Mouse (Mus musculus): Measurements from ENCODE around the gene Grb2. TPM values are rescaled to one million over a fixed set of nuclear protein-coding genes. Genes with fewer than 3 reads are reported as not detected.
A peak's percentile ranks its signal among the peaks of the same experiment; 100 is the strongest.

The Grb2 gene
- polyA plus RNA-seq, 1 experiment from 2014 or later: 108 TPM

DNA sequence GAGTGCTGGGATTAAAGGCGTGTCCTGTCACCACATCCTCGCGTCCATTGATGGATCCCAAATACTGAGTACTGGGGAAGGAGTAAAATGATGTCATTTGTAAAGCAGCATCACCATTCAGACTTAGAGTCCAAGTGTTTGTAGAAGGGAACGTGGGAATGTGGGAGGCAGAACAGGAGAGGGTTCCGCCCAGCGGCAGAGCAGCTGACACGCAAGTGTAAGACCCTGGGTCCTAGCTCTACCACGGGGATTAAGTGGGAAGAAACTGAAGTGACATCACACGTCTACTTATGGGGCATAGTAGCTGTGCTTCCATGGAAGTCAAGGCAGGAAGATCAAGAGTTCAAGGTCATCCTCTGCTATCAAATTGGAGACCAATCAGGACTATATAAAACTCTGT lies 2.7 kb upstream of the Grb2 start:
- H3K4me3 ChIP-seq: no peak overlapping the region
- no peaks in the 10 kb centered on the region for H3K27me3 ChIP-seq
- no peak overlapping the region for H3K9ac ChIP-seq
- no peaks in the 10 kb centered on the region for H3K36me3 ChIP-seq
- no peak overlapping the region for H3K4me2 ChIP-seq
- WGBS: 85% methylated on average over 9 of the region's 9 CpGs
- no peaks in the 10 kb centered on the region for H3K9me3 ChIP-seq
- H3K27ac ChIP-seq: no peak overlapping the region
- peaks cover 13% of the 10 kb centered on the region for H3K4me1 ChIP-seq
- no peak for ATAC-seq (ENCODE audit: insufficient number of reproducible peaks, insufficient read depth, low FRiP score, low TSS enrichment, low read depth)

DNA sequence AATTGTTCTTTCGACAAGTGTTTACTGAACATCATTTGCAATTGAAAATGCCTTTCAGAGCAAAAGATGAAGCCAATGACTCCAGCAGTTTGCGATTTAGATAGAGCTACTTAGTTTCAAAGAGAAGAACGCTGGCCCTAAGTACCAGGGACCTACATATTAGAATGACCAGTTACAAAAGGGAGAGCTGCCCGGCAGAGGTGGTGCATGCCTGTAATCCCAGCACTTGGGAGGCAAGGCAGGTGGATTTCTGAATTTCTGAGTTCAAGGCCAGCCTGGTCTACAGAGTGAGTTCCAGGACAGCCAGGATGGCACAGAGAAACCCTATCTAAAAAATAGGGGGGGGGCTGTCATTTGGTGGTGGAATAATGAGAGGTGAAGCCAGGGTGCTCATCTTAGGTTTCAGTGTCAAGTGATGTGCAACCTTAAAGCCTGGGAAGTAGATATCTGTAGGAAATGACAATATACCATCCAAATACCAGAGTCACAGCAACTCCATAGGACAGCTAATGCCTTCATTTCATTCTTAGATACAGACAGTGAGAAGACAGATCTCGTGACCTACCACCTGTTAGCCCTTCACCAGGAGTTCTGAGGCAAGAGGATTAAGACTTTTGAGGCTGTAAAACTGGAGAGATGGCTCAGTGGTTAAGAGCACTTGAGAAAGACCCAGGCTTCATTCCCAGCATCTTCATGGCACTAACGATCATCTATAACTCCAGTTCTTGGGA lies 1.6 kb upstream of the Grb2 start:
- no peak overlapping the region for H3K27ac ChIP-seq
- H3K4me1 ChIP-seq: peaks cover 19% of the 10 kb centered on the region
- no peak overlapping the region for H3K9ac ChIP-seq
- no peaks in the 10 kb centered on the region for H3K9me3 ChIP-seq
- H3K4me2 ChIP-seq: peak overlapping the region; percentile 87; the same call in 1 of the 2 replicates
- no peaks in the 10 kb centered on the region for H3K27me3 ChIP-seq
- no peak for ATAC-seq (ENCODE audit: insufficient number of reproducible peaks, insufficient read depth, low FRiP score, low TSS enrichment, low read depth)
- H3K36me3 ChIP-seq: no peaks in the 10 kb centered on the region
- peak overlapping the region; percentile 98; the same call in 1 of the 2 replicates for H3K4me3 ChIP-seq
- WGBS: 53% methylated on average over 6 of the region's 6 CpGs

DNA sequence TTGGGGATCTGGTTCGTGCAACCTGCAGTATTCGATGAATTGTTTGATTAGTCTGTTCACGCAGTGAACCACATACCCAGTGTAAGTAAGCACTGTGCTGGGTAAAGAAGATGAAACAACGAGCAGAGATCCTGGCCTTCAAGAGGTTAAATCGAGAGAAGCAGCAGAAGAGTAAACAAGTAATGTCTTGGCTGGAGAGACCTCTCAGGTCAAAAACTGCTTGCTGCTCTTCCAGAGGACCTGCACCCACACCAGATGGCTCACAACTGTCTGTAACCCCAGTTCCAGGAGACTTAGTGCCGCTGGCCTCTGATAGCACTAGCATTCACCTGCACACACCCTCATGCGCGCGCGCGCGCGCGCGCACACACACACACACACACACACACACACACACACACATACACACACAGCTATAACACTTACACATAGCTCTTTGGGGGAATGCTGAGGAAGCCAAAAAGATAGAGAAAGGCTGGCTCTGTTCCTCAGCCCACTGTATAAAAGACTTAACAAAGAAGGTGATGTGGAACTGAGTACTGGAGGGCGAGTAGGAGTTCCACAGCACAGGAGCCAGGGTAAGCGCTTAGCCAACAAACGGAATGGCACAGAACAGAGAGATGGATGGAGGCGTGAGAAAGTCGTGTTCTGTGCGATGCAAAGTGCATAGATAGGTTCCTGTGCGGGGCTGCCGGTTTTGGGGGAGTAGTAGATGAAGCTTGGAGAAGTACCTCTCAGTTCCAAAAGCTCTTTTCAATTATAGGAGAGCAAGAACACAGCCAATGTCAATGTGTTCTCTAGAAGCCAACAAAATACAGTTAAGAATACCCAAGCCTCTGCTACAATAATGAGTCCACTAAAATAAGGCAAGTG lies 795 bp upstream of the Grb2 start:
- H3K4me3 ChIP-seq: peak overlapping the region; percentile 98
- no peaks in the 10 kb centered on the region for H3K9me3 ChIP-seq
- ATAC-seq (ENCODE audit: insufficient number of reproducible peaks, insufficient read depth, low FRiP score, low TSS enrichment, low read depth): 0 out of 2 replicates have a peak, but pooled peaks have one; percentile 52
- peak overlapping the region; percentile 99 for H3K9ac ChIP-seq
- no peaks in the 10 kb centered on the region for H3K36me3 ChIP-seq
- H3K27ac ChIP-seq: peak overlapping the region; percentile 78
- no peaks in the 10 kb centered on the region for H3K27me3 ChIP-seq
- peak overlapping the region; percentile 87 for H3K4me2 ChIP-seq
- peaks cover 19% of the 10 kb centered on the region for H3K4me1 ChIP-seq
- 2% methylated on average over 14 of the region's 23 CpGs for WGBS

DNA sequence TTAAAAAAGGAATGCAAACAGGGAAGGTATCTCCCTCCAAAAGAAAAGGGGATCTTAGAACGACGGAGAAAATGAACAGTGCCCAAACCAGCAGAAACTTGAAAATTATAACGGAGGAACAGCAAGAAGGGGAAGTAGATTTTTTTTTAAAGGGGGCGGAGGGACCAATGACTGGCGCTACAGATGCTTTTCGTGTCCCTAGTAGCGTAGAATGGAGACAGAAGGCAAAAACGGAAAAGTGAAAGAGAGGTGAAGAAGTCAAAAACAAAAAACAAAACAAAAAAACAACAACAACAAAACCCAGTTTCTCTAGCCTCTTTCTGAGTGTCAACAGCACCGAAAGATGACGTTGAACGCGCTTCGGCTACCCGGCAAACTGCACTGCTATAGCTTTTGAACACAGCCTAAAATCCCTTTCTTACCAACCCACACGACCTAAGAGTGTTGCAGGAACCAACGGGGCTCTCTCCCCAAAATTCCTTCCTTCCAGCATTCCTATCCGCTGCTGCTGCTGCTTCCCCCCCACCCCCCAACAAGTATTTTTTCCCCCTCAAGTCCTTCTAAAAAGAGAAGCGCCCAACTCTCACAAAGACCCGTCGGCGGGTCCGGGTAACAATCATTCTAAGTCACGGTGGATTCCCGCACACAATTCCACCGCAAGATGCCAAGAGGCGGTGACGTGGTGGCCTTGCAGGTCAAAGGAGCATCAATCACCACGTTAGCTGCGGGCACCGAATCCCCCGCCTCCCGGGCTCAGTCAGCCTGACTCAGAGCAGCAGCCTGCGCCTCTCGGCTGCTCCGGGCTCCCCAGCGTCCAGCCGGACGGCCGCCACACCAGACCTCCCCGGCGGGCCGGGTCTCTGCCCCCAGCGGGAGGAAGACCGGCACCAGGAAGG lies 836 bp downstream of the Grb2 start:
- Histone ChIP-seq H3K4me1 (peaks cover 19% of the 10 kb centered on the region), H3K27ac (peak overlapping the region; percentile 91), H3K4me3 (peak overlapping the region; percentile 98), H3K36me3 (no peaks in the 10 kb centered on the region), H3K4me2 (peak overlapping the region; percentile 87), H3K27me3 (no peaks in the 10 kb centered on the region), H3K9ac (peak overlapping the region; percentile 99), H3K9me3 (no peaks in the 10 kb centered on the region)
- no peak for ATAC-seq (ENCODE audit: insufficient number of reproducible peaks, insufficient read depth, low FRiP score, low TSS enrichment, low read depth)
- under 1% methylated on average over 41 of the region's 44 CpGs for WGBS

DNA sequence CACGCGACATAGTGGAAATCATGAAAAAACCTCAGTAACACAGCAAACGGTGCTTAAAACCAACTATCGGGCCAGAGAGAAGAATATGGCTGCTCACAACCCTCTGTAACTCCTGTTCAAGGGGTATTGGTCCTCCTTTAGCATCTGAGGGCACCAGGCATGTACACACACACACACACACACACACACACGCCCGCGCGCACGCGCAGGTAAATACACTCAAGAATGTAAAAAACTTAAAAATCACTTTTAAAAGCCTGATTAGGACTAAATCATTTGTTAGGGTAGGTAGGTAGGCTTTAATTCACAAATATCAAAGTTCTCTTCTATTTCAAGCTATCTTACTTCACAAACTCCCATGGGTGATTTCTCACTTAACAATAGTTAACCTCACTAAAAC lies 1.8 kb downstream of the Grb2 start:
- peaks cover 19% of the 10 kb centered on the region for H3K4me1 ChIP-seq
- no peak for ATAC-seq (ENCODE audit: insufficient number of reproducible peaks, insufficient read depth, low FRiP score, low TSS enrichment, low read depth)
- H3K27me3 ChIP-seq: no peaks in the 10 kb centered on the region
- WGBS: 92% methylated on average over 10 of the region's 10 CpGs
- H3K27ac ChIP-seq: no peak overlapping the region
- peak overlapping the region; percentile 99 for H3K9ac ChIP-seq
- H3K9me3 ChIP-seq: no peaks in the 10 kb centered on the region
- no peaks in the 10 kb centered on the region for H3K36me3 ChIP-seq
- peak overlapping the region; percentile 87 for H3K4me2 ChIP-seq
- peak overlapping the region; percentile 98 for H3K4me3 ChIP-seq

DNA sequence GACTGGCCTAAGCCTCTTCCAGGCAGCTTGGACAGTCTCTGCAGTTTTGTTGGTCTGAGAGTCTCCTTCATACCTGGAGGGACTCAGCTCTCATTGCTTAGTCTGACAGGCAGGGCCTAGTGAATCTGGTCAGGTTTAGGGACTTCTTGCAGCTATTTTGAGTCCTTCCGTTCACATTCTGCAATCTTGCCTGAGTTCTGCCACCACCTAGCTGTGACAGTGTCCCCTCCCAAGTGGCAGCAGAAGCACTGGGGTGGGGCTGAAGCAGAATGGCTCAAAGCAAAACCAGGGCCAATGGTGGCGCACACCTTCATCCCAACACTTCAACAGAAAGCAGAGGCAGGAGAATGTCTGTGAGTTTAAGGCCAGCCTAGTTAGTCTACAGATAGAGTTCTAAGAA lies 2.8 kb downstream of the Grb2 start:
- no peak overlapping the region for H3K27ac ChIP-seq
- peaks cover 19% of the 10 kb centered on the region for H3K4me1 ChIP-seq
- no peaks in the 10 kb centered on the region for H3K27me3 ChIP-seq
- H3K4me2 ChIP-seq: no peak overlapping the region
- H3K36me3 ChIP-seq: no peaks in the 10 kb centered on the region
- WGBS: 88% methylated on average over 2 of the region's 2 CpGs
- no peak overlapping the region for H3K4me3 ChIP-seq
- no peak overlapping the region for H3K9ac ChIP-seq
- H3K9me3 ChIP-seq: no peaks in the 10 kb centered on the region
- ATAC-seq (ENCODE audit: insufficient number of reproducible peaks, insufficient read depth, low FRiP score, low TSS enrichment, low read depth): no peak

DNA sequence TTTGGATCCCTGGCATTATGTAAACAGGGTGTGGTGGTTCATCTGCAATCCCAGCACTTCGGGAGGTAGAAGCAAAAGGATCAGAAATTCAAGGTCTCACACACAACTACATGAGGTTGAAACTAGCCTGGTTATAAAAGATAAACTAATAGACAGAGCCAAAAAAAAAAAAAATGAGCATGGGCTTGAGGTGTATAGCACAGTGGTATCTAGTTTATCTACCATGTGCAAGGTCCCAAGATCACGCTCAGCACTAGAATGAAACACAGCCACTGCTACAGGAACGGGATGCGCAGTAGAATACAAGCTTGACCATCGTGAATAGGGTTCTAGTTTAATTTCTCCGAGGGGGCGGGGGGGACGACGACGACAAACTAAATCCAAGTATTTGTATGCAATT lies 3.7 kb downstream of the Grb2 start:
- 93% methylated on average over 10 of the region's 10 CpGs for WGBS

DNA sequence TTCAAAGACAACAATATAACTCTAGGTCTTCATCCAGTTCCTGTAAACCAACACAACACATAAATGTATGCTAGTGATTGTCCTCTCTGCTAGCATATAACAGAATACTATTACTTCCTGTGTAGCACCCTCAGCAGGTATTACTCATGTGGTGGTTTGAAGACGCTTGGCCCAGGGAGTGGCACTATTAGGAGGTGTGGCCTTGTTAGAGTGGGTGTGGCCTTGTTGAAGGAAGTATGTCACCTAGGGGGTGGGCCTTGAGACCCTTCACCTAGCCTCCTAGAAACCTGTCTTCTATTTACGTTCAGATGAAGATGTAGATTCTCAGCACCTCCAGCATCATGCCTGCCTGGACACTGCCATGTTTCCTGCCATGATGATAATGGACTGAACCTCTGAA lies 4.9 kb downstream of the Grb2 start:
- no peak for ATAC-seq (ENCODE audit: insufficient number of reproducible peaks, insufficient read depth, low FRiP score, low TSS enrichment, low read depth)
- H3K4me3 ChIP-seq: no peak overlapping the region
- H3K27ac ChIP-seq: no peak overlapping the region
- H3K4me2 ChIP-seq: no peak overlapping the region
- no peaks in the 10 kb centered on the region for H3K27me3 ChIP-seq
- H3K4me1 ChIP-seq: peaks cover 34% of the 10 kb centered on the region
- H3K36me3 ChIP-seq: peaks cover under 1% of the 10 kb centered on the region; the same call in 1 of the 2 replicates
- H3K9me3 ChIP-seq: no peaks in the 10 kb centered on the region
- H3K9ac ChIP-seq: no peak overlapping the region
- WGBS: 82% methylated on average over 2 of the region's 2 CpGs

More for the DNA sequence above, 3.7 kb downstream of the Grb2 start:
- H3K9ac ChIP-seq: no peak overlapping the region
- H3K4me2 ChIP-seq: no peak overlapping the region
- ATAC-seq (ENCODE audit: insufficient number of reproducible peaks, insufficient read depth, low FRiP score, low TSS enrichment, low read depth): no peak
- H3K4me3 ChIP-seq: no peak overlapping the region
- H3K36me3 ChIP-seq: no peaks in the 10 kb centered on the region
- no peak overlapping the region for H3K27ac ChIP-seq
- no peaks in the 10 kb centered on the region for H3K27me3 ChIP-seq
- no peaks in the 10 kb centered on the region for H3K9me3 ChIP-seq
- peaks cover 27% of the 10 kb centered on the region for H3K4me1 ChIP-seq

DNA sequence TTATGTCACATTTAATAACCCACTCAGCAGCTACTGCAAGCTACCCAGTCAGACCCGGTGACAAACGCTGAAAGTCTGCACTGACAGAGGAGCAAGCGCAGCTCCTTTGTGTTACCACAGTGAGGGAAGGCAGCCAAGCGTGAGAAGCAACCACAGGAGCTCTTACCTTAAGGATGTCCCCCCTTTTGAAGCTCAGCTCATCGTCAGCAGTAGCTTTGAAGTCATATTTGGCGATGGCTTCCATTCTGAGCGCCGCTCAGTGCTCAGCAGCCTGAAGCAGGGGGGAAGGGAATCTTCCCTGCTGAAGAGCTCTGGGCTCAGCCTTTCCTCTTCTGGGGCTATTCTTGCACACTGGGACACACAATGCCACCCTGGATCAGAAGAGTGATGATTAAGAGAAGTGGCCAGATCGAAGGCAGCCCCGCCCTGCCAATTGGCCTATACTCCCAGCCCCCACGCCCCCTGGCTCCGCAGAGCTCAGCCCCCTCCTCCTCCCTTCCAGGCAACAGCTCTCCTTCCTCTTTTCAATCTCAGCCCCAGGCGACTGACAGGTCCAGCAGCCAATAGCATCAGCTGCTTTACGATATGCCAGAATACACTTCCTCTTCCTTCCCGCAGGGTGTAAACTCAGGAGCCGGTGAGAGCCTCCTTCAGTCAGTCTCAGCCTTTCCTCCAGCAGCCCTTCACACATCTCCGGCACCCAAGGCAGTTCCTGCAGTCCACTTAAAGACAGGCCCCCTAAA lies 9.2 kb downstream of the Grb2 start:
- Histone ChIP-seq H3K27ac (peak overlapping the region; percentile 64), H3K4me2 (peak overlapping the region; percentile 89), H3K27me3 (no peaks in the 10 kb centered on the region), H3K36me3 (peaks cover 15% of the 10 kb centered on the region), H3K4me1 (peaks cover 18% of the 10 kb centered on the region), H3K9ac (peak overlapping the region; percentile 83), H3K9me3 (no peaks in the 10 kb centered on the region), H3K4me3 (peak overlapping the region; percentile 60)
- peak; percentile 81 for ATAC-seq (ENCODE audit: insufficient number of reproducible peaks, insufficient read depth, low FRiP score, low TSS enrichment, low read depth)
- WGBS: 14% methylated on average over 17 of the region's 17 CpGs

DNA sequence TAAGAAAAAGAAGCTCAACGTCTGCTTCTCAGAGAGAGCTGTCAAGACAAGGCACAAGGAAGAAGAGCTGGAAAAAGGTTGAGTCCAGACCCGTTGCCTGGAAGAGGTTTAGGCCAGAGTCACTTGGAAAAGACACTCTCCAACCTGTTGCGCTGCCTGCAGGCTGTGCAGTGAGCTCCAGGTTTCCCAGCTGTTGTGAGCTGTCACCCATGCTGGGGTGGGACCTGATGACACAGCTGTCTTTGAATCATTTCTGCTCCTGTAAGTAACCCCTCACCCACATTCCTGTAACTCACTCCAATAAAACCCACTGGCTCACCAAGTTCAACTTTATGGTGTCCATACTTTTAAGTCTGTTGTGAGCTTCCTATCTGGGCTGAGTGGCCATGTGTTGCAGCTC lies 10.7 kb downstream of the Grb2 start:
- WGBS: 82% methylated on average over 3 of the region's 3 CpGs
- Histone ChIP-seq H3K4me3 (no peak overlapping the region), H3K27me3 (no peaks in the 10 kb centered on the region), H3K36me3 (peaks cover 15% of the 10 kb centered on the region), H3K9ac (no peak overlapping the region), H3K4me1 (peaks cover 18% of the 10 kb centered on the region), H3K27ac (no peak overlapping the region), H3K4me2 (no peak overlapping the region), H3K9me3 (no peaks in the 10 kb centered on the region)
- ATAC-seq (ENCODE audit: insufficient number of reproducible peaks, insufficient read depth, low FRiP score, low TSS enrichment, low read depth): no peak

All from embryonic facial prominence, embryonic 13.5 days (tissue).